Mouse (Mus musculus): Measurements from ENCODE around the gene Slc9a1.

- peak; percentile 75 for TF ChIP-seq CTCF (IDR thresholded peaks at IDR 0.05; ENCODE audit: insufficient read depth, low read length)
- peak; percentile 100 for TF ChIP-seq POLR2A (IDR thresholded peaks at IDR 0.05; ENCODE audit: borderline replicate concordance, extremely low read depth, low read depth, low read length)
These were observed at the start of gene Slc9a1 for GRCm38 (mm10) chr4:133369553-133370297.

Measured in lung, adult 2 months (tissue).